Mouse (Mus musculus) left cerebral cortex, postnatal 10 days (tissue): ENCODE measurements at regions not wholly inside any gene's neighbourhood (a gene's known extent, or its start where the extent isn't known, plus 50 kb on each side); places are given as distances from the start of the nearest gene placed in this dataset.

Source experiments
- DNase-seq, 2 experiments: peaks; one replicate each; pipeline ENCODE4 v3.0.0; 2021 to 2022; ENCODE audit warnings: low spot score in 2 of 2, mixed read lengths in 1 of 2; ENCODE audit errors: extremely low spot score in 1 of 2
- intact Hi-C: fragments of 180-260 bp; cut with DNase I; formaldehyde crosslinking; loops from one replicate; pipeline ENCODE4 v1.15.1; 2025

GRCm38 (mm10) chr12:7876302-7877063, 101.0 kb upstream of the Apob start:
- no peak for DNase-seq
- intact Hi-C loops = no loop called here

GRCm38 (mm10) chr12:7878761-7879160, 98.7 kb upstream of the Apob start:
- DNase-seq = no peak
- intact Hi-C loops = no loop called here

GRCm38 (mm10) chr12:7896156-7896555, 81.3 kb upstream of the Apob start:
- DNase-seq = no peak
- intact Hi-C loops = no loop called here

- intact Hi-C loops = no loop called here
- no peak for DNase-seq
Measured at GRCm38 (mm10) chr12:7905329-7905728, 72.1 kb upstream of the Apob start.

GRCm38 (mm10) chr12:7906831-7907230, 70.6 kb upstream of the Apob start:
- DNase-seq = no peak
- intact Hi-C loops = no loop called here

- DNase-seq = no peak
- intact Hi-C loops = no loop called here
Measured at GRCm38 (mm10) chr12:7909746-7910360, 67.6 kb upstream of the Apob start.

GRCm38 (mm10) chr12:7910509-7910908, 66.9 kb upstream of the Apob start:
- DNase-seq = no peak

GRCm38 (mm10) chr12:7918385-7918784, 59.1 kb upstream of the Apob start:
- no peak for DNase-seq
- intact Hi-C loops = no loop called here

More at GRCm38 (mm10) chr12:7910509-7910908, 66.9 kb upstream of the Apob start:
- intact Hi-C loops = no loop called here

GRCm38 (mm10) chr12:7918967-7919708, 58.3 kb upstream of the Apob start:
- intact Hi-C loops = no loop called here
- no peak for DNase-seq

GRCm38 (mm10) chr12:7919709-7920324, 57.6 kb upstream of the Apob start:
- no peak for DNase-seq
- intact Hi-C loops = no loop called here

- intact Hi-C loops = no loop called here
- DNase-seq = no peak
Measured at GRCm38 (mm10) chr12:7920888-7921287, 56.6 kb upstream of the Apob start.
